Mouse (Mus musculus) skeletal muscle tissue, postnatal 0 days (tissue): ENCODE measurements around the gene Dusp1. TPM values are rescaled to one million over a fixed set of nuclear protein-coding genes. Genes with fewer than 3 reads are reported as not detected.

Experiments used
- microRNA-seq, 2 experiments: library from miRNA; unstranded; fragments of <30 nt; microRNA quantifications; one replicate each; pipeline ENCODE4; 2016
- polyA plus RNA-seq: library from polyadenylated mRNA; unstranded; fragments of >200 nt; fragmentation: Nextera tagmentation; extraction: Ambion mirVana; gene quantifications from 2 replicates; pipeline ENCODE4 v1.2.1, GENCODE M21; 2015

The Dusp1 gene
- polyA plus RNA-seq = 24.0 and 33.6 TPM in 2 replicates

GRCm38 (mm10) chr17:26561651-26562181 lies at the start of gene Dusp1:
Dusp1 (minus strand) TSS chr17:26562128.

DNA sequence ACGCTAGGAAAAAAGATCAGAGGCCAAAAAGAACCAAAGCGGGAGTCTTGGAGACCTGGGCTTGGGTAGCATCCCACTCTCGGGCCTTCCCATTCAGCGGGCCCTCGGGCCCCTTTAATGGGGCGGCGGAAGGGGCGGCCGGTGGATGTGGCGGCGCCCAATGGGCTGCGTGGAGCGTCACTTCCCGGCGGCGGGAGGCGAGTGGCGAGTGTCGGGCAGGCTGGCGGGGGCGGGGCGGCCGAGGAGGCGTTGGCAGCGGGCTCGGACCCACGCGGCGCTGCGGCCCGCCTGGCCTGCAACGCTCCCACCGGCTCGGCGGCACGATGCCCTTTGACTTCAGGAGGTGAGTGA lies 663 bp downstream of the Dusp1 start, which contains the start of gene Ergic1:
TSS of gene Ergic1 (plus strand) at position 200 of the 351 bp plus-strand sequence.

Small RNA genes lying within 50 kb of the gene (microRNA-seq; reads per million reads assigned to microRNA genes)
- 0 reads per million in 2 experiments for gene Gm22420

Other genes starting within 250 kb of the Dusp1 start
- 0.57 and 0.58 TPM in 2 replicates for gene Neurl1b, start 147.3 kb downstream of the Dusp1 start, polyA plus RNA-seq
- 82.6 and 88.4 TPM in 2 replicates for gene Ergic1, start 639 bp downstream of the Dusp1 start, polyA plus RNA-seq
- 131 and 144 TPM in 2 replicates for gene Atp6v0e, start 101.1 kb upstream of the Dusp1 start, polyA plus RNA-seq
- 5.7 and 6.5 TPM in 2 replicates for gene Crebrf, start 153.5 kb upstream of the Dusp1 start, polyA plus RNA-seq
- 34.3 and 36.4 TPM in 2 replicates for gene Bnip1, start 218.9 kb upstream of the Dusp1 start, polyA plus RNA-seq